Mouse (Mus musculus): ENCODE results near the gene Trim75. TPM values are rescaled to one million over a fixed set of nuclear protein-coding genes. Genes with fewer than 3 reads are reported as not detected.

Gene Trim75
- not detected for polyA plus RNA-seq (2017; shearing (Covaris generic))

DNA sequence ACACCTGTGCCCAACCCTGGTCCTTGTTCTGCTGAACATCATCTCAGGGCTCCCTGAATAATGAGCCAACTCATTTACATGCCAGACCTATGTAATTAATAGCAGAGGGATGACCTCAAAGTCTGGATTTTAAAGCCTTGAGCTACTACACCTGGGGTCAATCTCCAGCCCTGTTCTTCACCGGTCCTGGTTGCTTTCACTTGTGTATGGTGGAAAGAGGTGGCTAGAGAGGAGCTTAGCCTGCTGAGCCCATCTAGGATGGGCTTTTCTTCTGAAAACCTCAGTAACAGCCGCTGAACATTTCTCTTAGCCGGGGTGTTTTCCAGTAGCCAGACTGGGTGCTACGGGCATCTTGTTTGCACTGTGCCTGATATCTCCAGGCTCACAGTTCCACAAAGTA, at the start of gene Trim75:
TSS of gene Trim75 (minus strand) at position 101 of the 400 bp plus-strand sequence.

DNA sequence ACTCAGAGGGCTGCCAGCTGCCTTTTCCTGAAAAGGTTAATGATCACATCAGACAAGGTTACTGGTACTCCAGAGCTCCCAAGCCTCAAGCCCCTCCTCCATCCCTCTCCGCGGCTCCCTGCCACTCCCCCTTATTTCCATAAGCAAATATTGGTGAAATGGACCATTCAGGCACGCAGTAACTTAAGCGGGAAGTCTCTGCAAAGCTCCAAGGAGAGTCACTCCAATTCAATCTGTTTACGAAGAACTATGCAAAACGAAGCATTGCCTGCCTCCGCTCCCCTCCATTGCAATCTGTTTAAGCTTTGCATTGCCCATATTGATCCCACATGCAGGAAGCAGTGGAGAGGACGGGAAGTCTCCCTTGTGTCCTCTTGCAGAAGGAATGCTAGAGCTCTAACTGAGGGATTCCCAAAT, 49.5 kb upstream of the Trim75 start, which contains the start of gene Apela:
TSS of gene Apela (minus strand) at position 220 of the 417 bp plus-strand sequence.

DNA sequence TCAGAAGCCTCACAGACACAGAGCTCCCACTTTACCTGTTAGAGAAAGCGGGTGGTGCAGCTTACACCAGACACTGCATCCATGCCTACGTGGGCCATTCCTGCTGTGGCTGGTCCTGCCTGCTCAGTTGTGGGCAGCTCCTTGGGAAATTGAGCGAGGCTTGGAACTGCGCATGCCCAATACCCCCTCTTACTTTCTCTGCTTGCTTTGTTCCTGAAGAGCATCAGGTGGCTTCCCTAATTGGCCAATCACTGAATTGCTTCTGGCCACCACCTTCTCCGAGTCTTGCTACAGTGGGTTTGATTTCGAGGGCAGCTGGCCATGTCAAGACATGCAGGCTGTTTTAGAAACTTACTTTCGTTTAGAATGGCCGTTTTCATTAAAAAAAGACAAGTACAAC, 30.8 kb upstream of the Trim75 start, which contains the start of the genes Trim61 and Trim60:
TSS of gene Trim61 (minus strand) at position 101 of the 400 bp plus-strand sequence.
TSS of gene Trim60 (minus strand) at position 162 of the 400 bp plus-strand sequence.

DNA sequence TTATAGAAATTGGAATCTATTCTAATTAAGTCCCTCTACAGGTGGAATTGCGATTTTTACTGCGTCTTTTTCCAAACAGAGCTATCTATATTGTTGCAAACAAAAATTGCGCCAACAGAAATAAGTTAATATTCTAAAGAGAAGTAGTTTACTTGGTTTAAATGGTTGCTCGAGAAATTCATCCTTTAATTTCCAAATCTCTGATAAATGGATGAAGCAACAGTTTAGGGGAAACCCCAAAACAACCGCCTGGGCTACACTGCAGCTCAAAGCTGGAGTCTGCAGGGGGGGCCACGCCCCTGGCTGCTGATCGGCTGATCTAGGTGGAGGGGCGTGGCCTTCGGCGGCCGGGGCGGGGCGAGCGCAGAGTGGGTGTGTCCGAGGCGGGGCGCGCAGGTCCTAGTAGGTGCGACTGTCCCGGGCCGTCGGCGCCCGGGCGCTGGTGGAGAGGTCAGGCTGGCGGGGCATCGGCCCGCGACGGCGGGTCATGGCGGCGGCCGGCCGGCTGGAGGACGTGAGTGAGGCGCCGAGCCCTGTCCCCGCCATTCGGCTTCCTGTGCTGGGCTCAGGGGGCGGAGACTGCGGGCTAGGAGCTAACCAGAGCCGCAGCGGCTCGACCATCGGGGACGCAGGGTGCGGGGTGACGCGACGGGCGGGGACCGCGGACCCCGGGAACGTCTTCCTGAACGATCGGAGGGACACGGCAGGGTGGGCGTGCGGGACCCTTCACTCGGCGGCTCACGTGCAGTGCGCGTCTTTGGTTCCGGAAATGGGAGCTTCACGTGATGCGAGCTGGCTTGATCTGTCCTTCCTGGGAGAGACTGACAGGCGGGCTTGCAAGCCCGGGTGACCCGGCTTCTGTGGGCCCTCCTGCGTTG, 40.6 kb downstream of the Trim75 start, which contains the start of gene Tmem192:
TSS of gene Tmem192 (plus strand) at position 366 of the 878 bp plus-strand sequence.

Other genes starting within 250 kb of the Trim75 start
- 21.5 TPM for gene Klhl2, start 137.8 kb downstream of the Trim75 start, polyA plus RNA-seq (2017; shearing (Covaris generic))
- 61.3 TPM for gene Tmem192, start 40.6 kb downstream of the Trim75 start, polyA plus RNA-seq (2017; shearing (Covaris generic))
- not detected for gene Trim61, start 30.7 kb upstream of the Trim75 start, polyA plus RNA-seq (2017; shearing (Covaris generic))
- gene Trim60, start 30.8 kb upstream of the Trim75 start, polyA plus RNA-seq (2017; shearing (Covaris generic)): not detected
- gene Apela, start 49.5 kb upstream of the Trim75 start, polyA plus RNA-seq (2017; shearing (Covaris generic)): not detected
- gene Gm10663, start 87.2 kb upstream of the Trim75 start, polyA plus RNA-seq (2017; shearing (Covaris generic)): not detected
- gene BC030870, start 141.7 kb upstream of the Trim75 start, polyA plus RNA-seq (2017; shearing (Covaris generic)): not detected

Data from effector memory CD4-positive, alpha-beta T cell, adult 5 months (primary cell).